Mouse (Mus musculus) megakaryocyte, embryonic 14.5 days (primary cell): ENCODE data around the gene Mymx.

Experiments
- FLI1 ChIP-seq: IDR thresholded peaks from 2 replicates; pipeline ENCODE4 v1.6.1; 2012; ENCODE audit warnings: low read length, inconsistent platforms, mixed read lengths
- GATA1 ChIP-seq: IDR thresholded peaks from 3 replicates; pipeline ENCODE4 v1.6.1; 2012; ENCODE audit warnings: mixed read lengths, low read length, inconsistent platforms, borderline replicate concordance

GRCm38 (mm10) chr17:45618941-45619385 is 17.1 kb upstream of the Mymx start:
- TF ChIP-seq GATA1 (no peak), FLI1 (no peak)
